Mouse (Mus musculus): ENCODE results near the gene Il22ra2. TPM values are rescaled to one million over a fixed set of nuclear protein-coding genes. Genes with fewer than 3 reads are reported as not detected.

Il22ra2 gene
- polyA plus RNA-seq, 1 experiment from 2014 or later, result not detected

DNA sequence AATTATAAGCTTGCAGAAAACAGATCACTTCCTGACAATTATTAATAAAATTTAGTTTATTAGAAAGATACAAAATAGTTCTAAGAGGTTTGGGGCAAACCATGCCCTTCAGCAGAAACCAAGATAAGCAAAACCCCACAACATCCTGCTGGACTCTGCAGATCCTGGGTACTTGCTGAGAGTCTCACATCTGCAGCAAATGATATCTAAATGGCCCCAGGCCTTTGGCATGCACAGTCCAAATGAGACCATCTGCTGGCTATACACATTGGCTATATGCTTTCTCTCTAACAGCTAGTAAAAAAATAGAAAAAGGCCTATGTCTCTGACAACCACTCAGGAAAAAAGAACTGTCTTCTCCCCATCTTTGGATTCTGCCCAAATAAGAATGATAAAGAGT is 50.2 kb downstream of the Il22ra2 start:
- Histone ChIP-seq H3K4me3 (no peak overlapping the region), H3K9me3 (no peaks in the 10 kb centered on the region), H3K27ac (replicated peaks) (no peak overlapping the region), H3K4me1 (no peaks in the 10 kb centered on the region), H3K36me3 (replicated peaks) (no peaks in the 10 kb centered on the region), H3K27me3 (replicated peaks; ENCODE audit: low read depth, poor library complexity, severe bottlenecking) (no peaks in the 10 kb centered on the region)
- no peak for DNase-seq (ENCODE audit: low spot score)

DNA sequence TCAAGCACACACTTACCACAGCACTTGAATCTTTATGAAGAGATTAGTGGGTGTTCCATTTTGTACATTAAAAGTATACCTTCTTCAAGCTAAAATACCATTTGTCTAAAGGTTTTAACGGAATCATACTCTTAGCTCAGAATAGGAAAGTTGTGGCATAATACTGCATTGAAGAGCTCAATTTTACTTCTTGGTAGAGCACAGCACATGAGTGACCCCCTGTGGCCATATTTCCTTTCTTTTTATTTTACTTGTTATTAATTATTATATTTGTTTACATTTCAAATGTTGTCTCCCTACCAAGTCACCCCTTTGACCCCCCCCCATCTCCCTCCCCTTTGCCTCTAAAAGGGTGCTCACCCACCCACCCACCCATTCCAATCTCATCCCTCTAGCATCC is 51.3 kb downstream of the Il22ra2 start:
- DNase-seq (ENCODE audit: low spot score), result no peak
- H3K9me3 ChIP-seq, result no peaks in the 10 kb centered on the region
- no peaks in the 10 kb centered on the region for H3K27me3 ChIP-seq (replicated peaks; ENCODE audit: low read depth, poor library complexity, severe bottlenecking)
- H3K4me3 ChIP-seq, result no peak overlapping the region
- H3K4me1 ChIP-seq, result no peaks in the 10 kb centered on the region
- H3K27ac ChIP-seq (replicated peaks), result no peak overlapping the region
- 97% methylated on average over 1 of the region's 1 CpGs for WGBS
- no peaks in the 10 kb centered on the region for H3K36me3 ChIP-seq (replicated peaks)

Other genes starting within 250 kb of the Il22ra2 start
- gene Ifngr1, start 30.0 kb upstream of the Il22ra2 start, polyA plus RNA-seq (2016; fragmentation: Nextera tagmentation; extraction: Ambion mirVana), result 29.5 and 29.6 TPM in 2 replicates
- gene Il20ra, start 90.6 kb downstream of the Il22ra2 start, polyA plus RNA-seq (2016; fragmentation: Nextera tagmentation; extraction: Ambion mirVana), result 0.14 TPM in 1 of 2 replicates, not detected in the other
- gene Slc35d3, start 229.5 kb downstream of the Il22ra2 start, polyA plus RNA-seq (2016; fragmentation: Nextera tagmentation; extraction: Ambion mirVana), result 0.39 and 0.71 TPM in 2 replicates

Data from embryonic facial prominence, embryonic 10.5 days (tissue).